Mouse (Mus musculus): ENCODE measurements around the gene Hoxd9. TPM values are rescaled to one million over a fixed set of nuclear protein-coding genes. Genes with fewer than 3 reads are reported as not detected.

The Hoxd9 gene
- polyA plus RNA-seq, 1 experiment from 2014 or later, result 8.7 TPM

DNA sequence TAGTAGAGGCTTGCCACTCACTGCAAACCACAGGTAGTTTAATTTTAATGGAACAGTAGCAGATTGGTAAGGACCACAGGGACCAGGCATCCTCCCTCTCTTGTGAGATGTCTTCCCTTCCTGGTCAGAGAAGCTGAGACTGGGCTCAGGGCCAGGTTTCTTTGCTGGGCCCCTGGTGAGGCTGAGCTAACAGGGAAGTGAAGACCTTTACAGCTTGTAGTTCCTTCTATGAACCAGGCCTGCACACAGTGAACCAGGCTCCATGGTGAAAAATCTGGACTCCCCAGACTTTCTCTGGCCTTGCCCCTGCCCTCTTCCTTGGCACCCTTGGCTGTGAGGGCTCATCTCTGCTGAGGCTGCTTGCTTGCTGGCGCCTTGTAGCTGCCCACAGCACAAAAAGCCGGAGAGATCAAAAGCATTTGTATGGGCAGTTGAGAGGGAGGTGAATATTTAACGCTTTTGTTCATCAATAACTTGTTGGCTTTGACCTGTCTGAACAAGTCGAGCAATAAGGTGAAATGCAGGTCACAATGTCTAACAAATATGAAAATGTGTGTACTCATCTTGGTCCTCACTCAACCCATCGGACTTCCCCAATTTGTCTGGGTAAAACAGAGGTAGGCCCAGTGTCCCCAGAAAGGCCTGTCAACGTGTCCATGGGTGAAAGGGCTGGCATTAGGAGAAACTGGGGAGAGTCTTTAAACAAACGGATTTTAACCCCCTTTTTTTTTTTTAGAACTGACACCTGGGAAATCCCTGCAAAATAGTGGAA is 26.9 kb downstream of the Hoxd9 start:
- in situ Hi-C loops (cut with MboI; ENCODE audit: low pct_unique_long_range_greater_than_20kb), result no loop called here
- no peaks in the 10 kb centered on the region for H3K27me3 ChIP-seq
- ChIA-PET POLR2A (no interaction called here), CTCF (interaction anchor here (0.7 kb wide), 1 partner anchor 426 kb away, joined by 3 read pairs; no protein-coding TSS in a partner anchor)
- ATAC-seq, result no peak
- no peak for DNase-seq (ENCODE audit: low read depth, low spot score)
- no peak for TF ChIP-seq CTCF (IDR thresholded peaks at IDR 0.05)

DNA sequence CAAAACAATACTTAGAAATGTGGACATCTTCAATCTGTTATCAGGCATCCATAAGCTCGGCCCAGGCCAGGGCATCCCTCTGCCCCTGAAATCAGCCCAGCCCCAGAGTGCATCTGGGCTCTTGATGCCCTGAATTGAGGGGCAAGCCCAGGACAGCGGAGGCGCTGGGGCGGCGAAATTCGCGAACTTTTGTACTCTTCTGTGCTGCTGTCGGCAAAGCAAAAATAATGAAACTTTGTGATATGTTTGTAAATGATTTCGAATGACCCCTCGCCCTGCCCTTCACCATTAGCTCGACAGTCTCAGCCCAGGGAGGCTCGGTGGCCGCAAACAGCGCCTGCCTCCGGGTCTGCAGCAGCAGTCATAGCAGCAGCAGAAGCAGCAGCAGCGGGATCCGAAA is 27.6 kb downstream of the Hoxd9 start:
- ATAC-seq, result no peak
- no peaks in the 10 kb centered on the region for H3K27me3 ChIP-seq
- no peak for TF ChIP-seq CTCF (IDR thresholded peaks at IDR 0.05)
- ChIA-PET POLR2A (no interaction called here), CTCF (no interaction called here)
- DNase-seq (ENCODE audit: low read depth, low spot score), result no peak
- in situ Hi-C loops (cut with MboI; ENCODE audit: low pct_unique_long_range_greater_than_20kb), result no loop called here

DNA sequence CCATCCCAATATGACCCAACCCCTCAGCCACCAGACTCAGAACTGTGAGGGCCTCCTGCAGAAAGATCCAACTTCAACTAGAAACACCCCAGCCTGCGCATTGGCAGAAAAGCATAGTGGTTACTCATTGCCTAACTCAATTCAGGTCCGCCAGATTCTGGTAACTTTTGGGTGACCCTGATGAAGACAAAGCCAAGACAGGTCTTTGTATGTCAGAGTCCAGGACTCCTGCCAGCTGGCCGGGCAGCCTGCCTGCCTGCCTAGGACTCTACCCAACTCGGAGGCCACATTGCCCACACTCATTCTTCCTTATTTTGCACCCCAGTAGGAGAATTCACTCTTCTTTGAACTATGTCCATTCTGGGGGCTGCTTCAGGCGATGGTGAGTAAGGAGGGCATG is 29.0 kb downstream of the Hoxd9 start, which contains the start of gene Gm28230:
TSS of gene Gm28230 (plus strand) at position 178 of the 400 bp plus-strand sequence.
- ATAC-seq (no peak), DNase-seq (ENCODE audit: low read depth, low spot score) (no peak)
- POLR2A ChIA-PET, result no interaction called here
- in situ Hi-C loops (cut with MboI; ENCODE audit: low pct_unique_long_range_greater_than_20kb), result no loop called here
- H3K27me3 ChIP-seq, result no peaks in the 10 kb centered on the region
- CTCF ChIA-PET, result no interaction called here
- no peak for TF ChIP-seq CTCF (IDR thresholded peaks at IDR 0.05)

GRCm38 (mm10) chr2:74726973-74727639 is 29.6 kb downstream of the Hoxd9 start:
- ATAC-seq (no peak), DNase-seq (ENCODE audit: low read depth, low spot score) (no peak)
- in situ Hi-C loops (cut with MboI; ENCODE audit: low pct_unique_long_range_greater_than_20kb), result no loop called here
- TF ChIP-seq CTCF (IDR thresholded peaks at IDR 0.05), result no peak
- H3K27me3 ChIP-seq, result no peaks in the 10 kb centered on the region
- POLR2A ChIA-PET, result no interaction called here
- CTCF ChIA-PET, result no interaction called here

- in situ Hi-C loops (cut with MboI; ENCODE audit: low pct_unique_long_range_greater_than_20kb), result no loop called here
- no peak for TF ChIP-seq CTCF (IDR thresholded peaks at IDR 0.05)
- ATAC-seq (no peak), DNase-seq (ENCODE audit: low read depth, low spot score) (no peak)
- POLR2A ChIA-PET, result no interaction called here
- no peaks in the 10 kb centered on the region for H3K27me3 ChIP-seq
- CTCF ChIA-PET, result no interaction called here
These were observed 30.2 kb downstream of the Hoxd9 start for GRCm38 (mm10) chr2:74727640-74728302.

DNA sequence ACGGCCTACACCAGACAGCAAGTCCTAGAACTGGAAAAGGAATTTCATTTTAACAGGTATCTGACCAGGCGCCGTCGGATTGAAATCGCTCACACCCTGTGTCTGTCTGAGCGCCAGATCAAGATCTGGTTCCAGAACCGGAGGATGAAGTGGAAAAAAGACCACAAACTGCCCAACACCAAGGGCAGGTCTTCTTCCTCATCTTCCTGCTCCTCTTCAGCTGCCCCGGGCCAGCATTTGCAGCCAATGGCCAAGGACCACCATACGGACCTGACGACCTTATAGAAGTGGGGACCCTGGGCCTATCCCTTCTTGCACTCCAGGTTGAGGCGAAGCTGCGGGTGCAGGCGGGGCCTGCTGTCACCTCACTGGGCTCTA is 30.8 kb downstream of the Hoxd9 start:
- no peaks in the 10 kb centered on the region for H3K27me3 ChIP-seq
- POLR2A ChIA-PET, result no interaction called here
- no peak for DNase-seq (ENCODE audit: low read depth, low spot score)

GRCm38 (mm10) chr2:74730331-74730730 is 32.8 kb downstream of the Hoxd9 start:
- in situ Hi-C loops (cut with MboI; ENCODE audit: low pct_unique_long_range_greater_than_20kb), result no loop called here
- DNase-seq (ENCODE audit: low read depth, low spot score) (no peak), ATAC-seq (no peak)
- CTCF ChIA-PET, result no interaction called here
- POLR2A ChIA-PET, result interaction anchor here (0.6 kb wide), 1 partner anchor 555 kb away, joined by 4 read pairs; no protein-coding TSS in a partner anchor
- TF ChIP-seq CTCF (IDR thresholded peaks at IDR 0.05), result no peak
- no peaks in the 10 kb centered on the region for H3K27me3 ChIP-seq

More for the DNA sequence above, 30.8 kb downstream of the Hoxd9 start:
- no peak for ATAC-seq
- CTCF ChIA-PET, result no interaction called here
- in situ Hi-C loops (cut with MboI; ENCODE audit: low pct_unique_long_range_greater_than_20kb), result no loop called here
- no peak for TF ChIP-seq CTCF (IDR thresholded peaks at IDR 0.05)

DNA sequence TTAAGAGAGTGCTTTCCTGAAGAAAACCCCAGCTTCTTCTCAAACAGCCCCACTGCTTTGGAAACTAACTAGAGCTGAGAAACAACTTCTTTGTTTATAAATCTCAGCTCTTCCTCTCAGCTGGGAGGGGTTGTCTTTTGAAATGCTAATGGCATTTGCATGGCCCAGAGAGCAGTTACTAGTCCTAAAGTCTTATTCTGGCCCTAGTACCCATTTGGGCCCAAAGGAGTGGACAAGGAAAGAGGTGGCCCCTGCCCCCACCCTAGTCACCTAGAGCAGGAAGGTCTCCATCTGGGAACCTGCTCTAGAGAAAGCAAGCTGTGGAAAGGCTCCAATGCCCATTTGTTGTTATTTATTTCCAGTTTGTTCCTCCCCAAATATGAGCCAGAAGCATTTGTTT is 33.5 kb downstream of the Hoxd9 start:
- DNase-seq (ENCODE audit: low read depth, low spot score) (no peak), ATAC-seq (no peak)
- CTCF ChIA-PET, result no interaction called here
- TF ChIP-seq CTCF (IDR thresholded peaks at IDR 0.05), result no peak
- in situ Hi-C loops (cut with MboI; ENCODE audit: low pct_unique_long_range_greater_than_20kb), result no loop called here
- no peaks in the 10 kb centered on the region for H3K27me3 ChIP-seq
- POLR2A ChIA-PET, result no interaction called here

GRCm38 (mm10) chr2:74731799-74732512 is 34.4 kb downstream of the Hoxd9 start:
- no peak for DNase-seq (ENCODE audit: low read depth, low spot score)
- ATAC-seq, result no peak
- TF ChIP-seq CTCF (IDR thresholded peaks at IDR 0.05), result no peak
- in situ Hi-C loops (cut with MboI; ENCODE audit: low pct_unique_long_range_greater_than_20kb), result no loop called here
- no peaks in the 10 kb centered on the region for H3K27me3 ChIP-seq
- CTCF ChIA-PET, result no interaction called here
- POLR2A ChIA-PET, result no interaction called here

DNA sequence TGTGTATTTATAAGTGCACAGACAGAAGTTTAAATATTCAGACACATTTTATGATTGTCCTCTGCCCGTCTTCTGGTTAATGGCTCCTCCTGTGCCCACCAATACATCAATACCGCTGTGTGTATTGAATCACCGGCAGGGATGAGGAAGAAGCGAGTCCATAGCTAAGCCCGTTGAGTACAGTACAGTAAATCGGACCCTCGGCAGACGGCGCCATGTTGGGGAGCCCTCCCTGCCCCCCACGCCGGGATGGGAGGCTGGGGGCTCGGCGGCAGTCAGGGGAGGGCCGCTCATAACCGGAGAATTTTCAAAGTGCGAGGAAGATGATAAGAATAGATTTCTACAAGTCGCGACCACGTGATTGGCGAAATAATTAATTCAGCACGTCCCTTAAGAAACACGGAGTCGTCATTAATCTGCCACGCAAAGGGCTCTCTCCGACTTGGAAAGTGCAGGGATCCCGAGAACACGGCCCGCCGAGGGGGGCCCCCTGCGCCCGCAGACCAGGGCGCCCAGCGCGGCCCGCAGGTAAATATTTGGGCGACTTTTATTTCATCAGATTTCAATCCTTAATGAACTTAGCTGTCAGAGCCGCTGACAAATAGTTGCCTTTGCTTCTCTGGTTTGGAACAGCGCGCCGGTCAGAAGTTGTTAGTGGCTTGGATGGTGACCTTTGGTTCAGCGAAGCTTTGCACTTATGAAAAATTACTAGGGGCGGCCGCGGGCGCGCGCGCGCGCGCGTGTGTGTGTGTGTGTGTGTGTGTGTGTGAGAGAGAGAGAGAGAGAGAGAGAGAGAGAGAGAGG is 35.2 kb downstream of the Hoxd9 start:
- ChIA-PET POLR2A (no interaction called here), CTCF (no interaction called here)
- no peak for TF ChIP-seq CTCF (IDR thresholded peaks at IDR 0.05)
- in situ Hi-C loops (cut with MboI; ENCODE audit: low pct_unique_long_range_greater_than_20kb), result no loop called here
- ATAC-seq (no peak), DNase-seq (ENCODE audit: low read depth, low spot score) (no peak)
- no peaks in the 10 kb centered on the region for H3K27me3 ChIP-seq
